Mouse (Mus musculus): Measurements from ENCODE around the gene Ereg.

Ereg gene

DNA sequence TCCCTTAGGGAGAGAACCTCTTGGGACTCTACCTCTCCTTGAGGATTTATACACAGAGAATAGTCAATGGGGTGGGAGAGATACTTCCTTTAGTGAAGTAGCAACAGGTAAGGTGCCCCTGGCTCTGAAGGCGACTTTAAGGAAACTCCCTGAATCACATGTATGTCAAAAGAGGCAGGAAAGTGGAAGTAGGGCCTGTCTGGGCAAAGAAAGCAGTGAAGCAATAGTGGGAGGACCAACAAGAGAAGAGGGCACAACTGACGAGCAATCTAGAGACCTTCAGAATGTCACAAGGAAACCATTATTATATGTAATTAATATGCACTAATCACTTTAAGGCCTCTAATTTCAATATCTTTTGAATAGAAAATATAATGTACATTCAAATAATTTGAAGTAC is 39.5 kb downstream of the Ereg start:
- no peak for DNase-seq

DNA sequence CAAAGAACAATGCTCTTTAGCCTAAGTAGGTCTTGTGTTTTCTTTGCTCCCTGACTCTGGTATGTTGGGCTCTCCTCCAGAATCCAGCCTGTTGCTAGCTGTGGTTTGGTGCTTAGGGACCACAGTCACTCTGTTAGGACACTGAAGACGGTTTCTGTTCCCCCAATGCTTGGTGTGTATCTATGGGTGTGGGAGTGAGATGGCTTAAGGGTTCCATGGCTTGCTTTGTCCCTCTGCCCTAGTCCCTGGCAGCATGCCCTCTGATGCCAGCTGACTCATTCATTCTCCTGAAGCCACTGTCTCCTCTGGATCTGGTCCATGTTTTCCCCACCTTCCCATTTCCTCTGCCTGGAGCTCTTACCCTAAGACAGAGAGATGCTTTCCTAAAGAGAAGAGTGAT is 40.2 kb downstream of the Ereg start:
- DNase-seq, result no peak

DNA sequence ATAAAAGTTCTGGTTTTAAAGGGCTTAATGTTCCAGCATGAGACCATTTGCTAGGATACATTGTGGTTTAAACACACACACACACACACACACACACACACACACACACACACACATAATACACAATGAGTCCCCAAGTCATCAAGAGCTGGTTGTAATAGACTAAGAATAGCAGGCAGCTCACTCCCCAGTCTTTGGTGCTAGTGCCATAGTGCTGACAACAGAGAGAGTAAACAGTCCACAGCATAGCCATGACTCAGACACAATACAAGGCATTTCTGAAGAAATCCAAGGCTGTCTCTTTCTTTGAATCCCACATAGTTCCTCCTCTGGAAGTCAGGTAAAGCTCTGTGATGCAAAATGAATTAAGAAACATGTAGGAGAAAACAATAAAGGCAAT is 44.2 kb downstream of the Ereg start:
- DNase-seq, result no peak

DNA sequence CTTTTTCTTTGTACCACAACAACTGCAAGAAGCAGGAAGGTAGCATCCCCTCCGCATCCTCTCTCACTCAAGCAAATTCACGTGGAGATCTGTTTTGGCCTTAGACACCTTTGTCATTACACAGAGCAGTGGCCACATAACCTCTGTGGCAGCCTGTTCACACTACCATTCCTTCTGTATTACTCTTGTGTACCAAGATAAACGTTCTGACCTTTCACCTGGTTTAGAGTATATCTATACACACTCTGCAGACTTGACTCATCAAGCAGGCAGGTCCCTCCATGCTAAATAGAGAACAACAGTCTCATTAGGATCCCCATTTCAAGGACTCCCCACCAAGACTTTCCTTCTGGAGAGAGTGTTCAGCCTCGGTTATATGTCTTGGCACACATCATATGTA is 49.0 kb downstream of the Ereg start:
- DNase-seq, result no peak

DNA sequence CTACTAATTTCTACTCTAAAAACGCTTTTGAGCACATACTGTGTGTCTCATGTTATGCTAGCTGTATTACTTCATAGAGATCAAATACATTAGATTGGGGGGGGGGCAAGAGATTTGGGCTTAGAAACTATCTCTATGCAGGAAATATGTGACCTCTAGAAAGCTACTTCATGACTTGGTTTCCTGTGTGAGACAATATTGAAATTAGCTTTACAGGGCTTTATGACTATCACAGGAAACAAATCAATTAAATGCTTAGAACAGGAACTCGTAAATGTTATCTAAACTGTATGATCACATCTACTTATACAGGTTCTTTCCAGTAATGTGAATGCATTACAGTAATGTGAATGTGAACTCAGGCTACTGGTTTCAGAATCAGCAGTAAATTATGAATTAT is 49.7 kb downstream of the Ereg start:
- DNase-seq, result no peak

DNA sequence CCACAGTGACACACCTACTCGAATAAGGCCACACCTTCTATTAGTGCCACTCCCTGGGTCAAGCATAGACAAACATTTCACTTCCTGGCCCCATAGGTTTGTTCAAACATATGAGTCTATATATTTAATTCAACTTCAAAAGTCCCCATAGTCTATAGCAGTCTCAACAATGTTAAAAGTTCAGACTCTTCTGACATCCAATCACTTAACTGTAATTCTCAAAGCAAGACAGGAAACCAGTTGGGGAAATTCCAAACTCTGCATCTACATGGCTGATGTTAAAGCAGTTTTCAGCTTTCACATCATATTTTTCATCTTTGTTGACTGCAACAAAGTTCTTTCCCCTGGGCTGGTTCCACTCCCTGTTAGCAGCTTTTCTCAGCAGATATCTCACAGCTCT is 52.2 kb downstream of the Ereg start:
- no peak for DNase-seq

DNA sequence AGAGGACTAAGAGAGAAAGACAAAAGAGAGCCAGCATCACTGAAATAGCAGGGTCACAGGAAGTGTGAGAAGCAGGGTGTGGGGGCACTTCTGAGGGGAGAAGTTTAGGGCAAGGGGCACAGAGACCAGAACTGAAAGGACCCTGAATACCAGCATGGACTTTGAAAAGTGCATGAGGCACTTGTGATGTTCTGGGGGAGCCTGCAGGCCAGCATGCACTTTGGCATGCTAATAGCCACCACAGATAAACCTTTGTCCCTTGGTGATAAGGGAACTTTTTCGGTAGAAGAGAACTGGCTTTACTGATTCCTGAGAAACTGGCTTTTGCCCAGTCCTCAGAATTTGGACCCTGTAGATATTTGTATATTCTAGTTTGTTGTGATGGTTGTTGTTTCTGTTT is 60.5 kb downstream of the Ereg start:
- DNase-seq, result no peak

DNA sequence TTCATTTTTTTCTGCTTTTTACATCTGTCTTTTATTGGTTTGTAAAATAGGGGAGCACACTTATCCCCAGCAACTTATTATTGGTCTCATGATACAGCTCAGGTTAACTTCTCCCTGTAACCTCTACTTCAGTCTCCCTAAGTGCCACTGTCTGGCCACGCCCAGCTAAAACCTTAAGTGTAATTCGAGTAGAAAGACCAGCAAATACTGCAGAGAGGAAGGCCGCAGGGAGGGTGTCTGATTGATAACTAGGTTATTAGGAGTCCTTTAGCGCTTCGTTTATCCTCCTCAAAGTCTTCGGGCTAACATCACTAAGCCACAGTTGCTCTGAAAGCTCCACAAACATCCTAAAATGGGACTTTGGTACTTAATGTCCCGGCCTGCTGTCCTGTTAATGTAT is 64.5 kb downstream of the Ereg start:
- DNase-seq, result no peak

DNA sequence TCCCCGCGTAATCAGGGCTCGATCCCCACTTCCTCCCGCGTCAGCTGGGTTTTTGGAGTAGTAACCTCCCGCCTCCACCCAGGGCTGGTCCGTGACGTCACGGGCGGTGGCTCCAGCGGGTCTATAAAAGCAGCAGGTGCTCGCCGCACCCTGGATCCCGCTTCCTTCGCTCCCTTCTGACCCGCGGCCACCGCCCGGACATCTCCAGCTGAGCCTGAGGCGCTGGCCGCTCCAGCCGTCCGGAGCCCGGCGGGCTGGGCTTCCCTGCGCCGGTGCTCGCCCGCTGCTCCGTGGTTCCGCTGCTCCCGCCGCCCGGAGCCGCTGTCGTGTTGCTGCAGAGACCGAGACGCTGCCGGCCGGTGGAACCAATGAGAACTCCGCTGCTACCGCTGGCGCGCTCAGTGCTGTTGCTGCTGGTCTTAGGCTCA is 65.0 kb downstream of the Ereg start, which contains the start of gene Areg:
Gene Areg (plus strand): TSS at position 154 of the 428 bp plus-strand sequence.
- peak; percentile 9 to 15 for DNase-seq

DNA sequence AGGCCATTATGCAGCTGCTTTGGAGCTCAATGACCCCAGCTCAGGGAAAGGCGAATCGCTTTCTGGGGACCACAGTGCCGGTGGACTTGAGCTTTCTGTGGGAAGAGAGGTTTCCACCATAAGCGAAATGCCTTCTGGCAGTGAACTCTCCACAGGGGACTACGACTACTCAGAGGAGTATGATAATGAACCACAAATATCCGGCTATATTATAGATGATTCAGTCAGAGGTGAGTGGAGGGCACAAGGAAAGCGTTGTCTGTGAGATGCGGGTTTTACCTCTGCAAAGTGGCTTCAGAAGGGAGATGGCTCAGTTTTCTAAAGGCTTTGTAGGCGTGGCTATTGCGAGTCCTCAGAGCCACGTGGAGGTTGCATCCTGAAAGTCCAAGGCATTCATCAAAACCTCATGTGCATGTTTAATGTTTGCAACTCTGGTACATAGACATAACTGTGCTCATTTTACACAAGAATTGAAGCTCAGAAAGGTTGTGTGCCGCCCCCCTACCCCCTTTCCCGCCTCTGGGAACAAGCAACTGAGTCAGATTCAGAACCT is 66.5 kb downstream of the Ereg start:
- no peak for DNase-seq
